Mouse (Mus musculus) G1E (cell line): ENCODE measurements at regions not wholly inside any gene's neighbourhood (a gene's known extent, or its start where the extent isn't known, plus 50 kb on each side); places are given as distances from the start of the nearest gene placed in this dataset.

Experiments used
- ATAC-seq: 2 replicates; pipeline ENCODE4 v1.8.0; 2016; ENCODE audit warnings: mild to moderate bottlenecking; ENCODE audit not compliant: insufficient number of reproducible peaks, poor library complexity, low FRiP score, severe bottlenecking; ENCODE audit errors: extremely low read depth
- DNase-seq: peaks from one replicate; pipeline ENCODE4 v3.0.0; 2012; ENCODE audit warnings: low spot score
- H3K27me3 ChIP-seq: 2 replicates; pipeline ENCODE4 v1.6.1; 2012; ENCODE audit warnings: mild to moderate bottlenecking, low read length, inconsistent platforms; ENCODE audit not compliant: insufficient read depth
- H3K36me3 ChIP-seq: replicated peaks from 2 replicates; pipeline ENCODE3; 2012; ENCODE audit warnings: mild to moderate bottlenecking, inconsistent platforms
- H3K4me1 ChIP-seq: 2 replicates; pipeline ENCODE4 v1.6.1; 2012; ENCODE audit warnings: low read depth, low read length, inconsistent platforms, mixed read lengths; ENCODE audit not compliant: insufficient read depth
- H3K4me3 ChIP-seq: 2 replicates; pipeline ENCODE4 v1.5.1; 2012; ENCODE audit warnings: low read depth, mild to moderate bottlenecking, inconsistent platforms, low read length, moderate library complexity, mixed read lengths
- H3K9me3 ChIP-seq: replicated peaks from 2 replicates; pipeline ENCODE4 v1.6.1; 2012; ENCODE audit warnings: inconsistent platforms
- CTCF ChIP-seq: IDR thresholded peaks from 2 replicates; pipeline ENCODE4 v1.5.1; 2012; ENCODE audit warnings: low read depth, low read length, inconsistent platforms, mixed read lengths
- GATA1 ChIP-seq: IDR thresholded peaks from 2 replicates; pipeline ENCODE4 v1.6.1; 2012; ENCODE audit warnings: borderline replicate concordance, low read length, inconsistent platforms, mixed read lengths
- GATA2 ChIP-seq: IDR thresholded peaks from 2 replicates; pipeline ENCODE4 v1.6.1; 2012; ENCODE audit warnings: low read depth, low read length, inconsistent platforms, borderline replicate concordance
- POLR2AphosphoS5 ChIP-seq: IDR thresholded peaks from 2 replicates; pipeline ENCODE4 v1.6.1; 2012; ENCODE audit warnings: low read depth, low read length, inconsistent platforms; ENCODE audit not compliant: insufficient replicate concordance
- TAL1 ChIP-seq: conservative IDR thresholded peaks from 2 replicates; pipeline ENCODE4 v1.6.1; 2012; ENCODE audit warnings: low read depth, low read length, inconsistent platforms, mixed read lengths

GRCm38 (mm10) chr4:140372586-140373325, 126.2 kb upstream of the Igsf21 start:
- no peaks in the 10 kb centered on the region for H3K4me1 ChIP-seq
- ATAC-seq: no peak

GRCm38 (mm10) chr4:140371426-140372213, 125.0 kb upstream of the Igsf21 start:
- H3K4me3 ChIP-seq: no peak overlapping the region; the same call in 1 of the 2 replicates
- no peaks in the 10 kb centered on the region for H3K27me3 ChIP-seq
- H3K36me3 ChIP-seq: no peaks in the 10 kb centered on the region
- DNase-seq (no peak), ATAC-seq (no peak)
- TF ChIP-seq GATA2 (no peak), TAL1 (no peak), POLR2AphosphoS5 (no peak), GATA1 (no peak), CTCF (no peak)
- no peaks in the 10 kb centered on the region for H3K4me1 ChIP-seq
- H3K9me3 ChIP-seq: peaks cover 89% of the 10 kb centered on the region

More at GRCm38 (mm10) chr4:140372586-140373325, 126.2 kb upstream of the Igsf21 start:
- no peak for DNase-seq
- no peak for TF ChIP-seq GATA2
- no peak for TF ChIP-seq TAL1
- no peak for TF ChIP-seq GATA1
- TF ChIP-seq POLR2AphosphoS5: no peak
- no peak for TF ChIP-seq CTCF
- peaks cover 91% of the 10 kb centered on the region for H3K9me3 ChIP-seq
- no peaks in the 10 kb centered on the region for H3K36me3 ChIP-seq
- H3K4me3 ChIP-seq: no peak overlapping the region
- no peaks in the 10 kb centered on the region for H3K27me3 ChIP-seq

GRCm38 (mm10) chr4:140366975-140367680, 120.5 kb upstream of the Igsf21 start:
- Histone ChIP-seq H3K4me1 (no peaks in the 10 kb centered on the region), H3K4me3 (no peak overlapping the region), H3K27me3 (no peaks in the 10 kb centered on the region; the same call in 1 of the 2 replicates), H3K36me3 (no peaks in the 10 kb centered on the region), H3K9me3 (peaks cover 98% of the 10 kb centered on the region)
- ATAC-seq (no peak), DNase-seq (no peak)
- no peak for TF ChIP-seq CTCF

- Histone ChIP-seq H3K4me1 (no peaks in the 10 kb centered on the region), H3K36me3 (no peaks in the 10 kb centered on the region), H3K4me3 (no peak overlapping the region; the same call in 1 of the 2 replicates), H3K9me3 (peaks cover 96% of the 10 kb centered on the region), H3K27me3 (no peaks in the 10 kb centered on the region; the same call in 1 of the 2 replicates)
- no peak for ATAC-seq
- DNase-seq: no peak
- TF ChIP-seq TAL1 (no peak), GATA1 (no peak), CTCF (no peak), GATA2 (no peak), POLR2AphosphoS5 (no peak)
These were observed 112.3 kb upstream of the Igsf21 start for GRCm38 (mm10) chr4:140358846-140359245.

GRCm38 (mm10) chr4:140358103-140358502, 111.5 kb upstream of the Igsf21 start:
- Histone ChIP-seq H3K27me3 (no peaks in the 10 kb centered on the region; the same call in 1 of the 2 replicates), H3K36me3 (no peaks in the 10 kb centered on the region), H3K4me3 (no peak overlapping the region), H3K9me3 (peaks cover 96% of the 10 kb centered on the region), H3K4me1 (no peaks in the 10 kb centered on the region)
- ATAC-seq (no peak), DNase-seq (no peak)
- TF ChIP-seq GATA2 (no peak), CTCF (no peak), POLR2AphosphoS5 (no peak), GATA1 (no peak), TAL1 (no peak)

- Histone ChIP-seq H3K36me3 (no peaks in the 10 kb centered on the region), H3K27me3 (no peaks in the 10 kb centered on the region), H3K9me3 (peaks cover 96% of the 10 kb centered on the region), H3K4me3 (no peak overlapping the region), H3K4me1 (no peaks in the 10 kb centered on the region)
- DNase-seq (no peak), ATAC-seq (no peak)
- TF ChIP-seq TAL1: no peak
- TF ChIP-seq CTCF: no peak
- TF ChIP-seq GATA1: no peak
- TF ChIP-seq GATA2: no peak
- TF ChIP-seq POLR2AphosphoS5: no peak
These were observed 108.6 kb upstream of the Igsf21 start for GRCm38 (mm10) chr4:140355144-140355550.

- Histone ChIP-seq H3K9me3 (peaks cover 96% of the 10 kb centered on the region), H3K36me3 (no peaks in the 10 kb centered on the region), H3K27me3 (no peaks in the 10 kb centered on the region), H3K4me3 (no peak overlapping the region), H3K4me1 (no peaks in the 10 kb centered on the region)
- TF ChIP-seq TAL1 (no peak), GATA1 (no peak), POLR2AphosphoS5 (no peak), CTCF (no peak), GATA2 (no peak)
- DNase-seq: no peak
- no peak for ATAC-seq
These were observed 102.2 kb upstream of the Igsf21 start for GRCm38 (mm10) chr4:140348802-140349201.
